Mouse (Mus musculus) embryonic fibroblast, embryonic 13.5 days (primary cell): ENCODE measurements around the gene Nudt12. TPM values are rescaled to one million over a fixed set of nuclear protein-coding genes. Genes with fewer than 3 reads are reported as not detected.

Experiments
- H3K27ac ChIP-seq: 2 replicates; pipeline ENCODE4 v1.5.1; 2012; ENCODE audit warnings: low read length, control low read depth, inconsistent platforms; ENCODE audit not compliant: insufficient read depth
- H3K4me1 ChIP-seq: 2 replicates; pipeline ENCODE4 v1.6.1; 2011; ENCODE audit warnings: low read length; ENCODE audit not compliant: control insufficient read depth, insufficient read depth
- H3K4me3 ChIP-seq: 2 replicates; pipeline ENCODE4 v1.5.1; 2011; ENCODE audit warnings: mild to moderate bottlenecking, control low read depth, low read length; ENCODE audit not compliant: insufficient read depth
- CTCF ChIP-seq: IDR thresholded peaks from 2 replicates; pipeline ENCODE4 v1.5.1; 2011; ENCODE audit warnings: mild to moderate bottlenecking, control low read depth, low read length, moderate library complexity, borderline replicate concordance; ENCODE audit not compliant: insufficient read depth
- POLR2A ChIP-seq: IDR thresholded peaks from 2 replicates; pipeline ENCODE4 v1.6.1; 2011; ENCODE audit warnings: low read depth, mild to moderate bottlenecking, control low read depth, low read length, moderate library complexity
- polyA plus RNA-seq: library from polyadenylated mRNA; stranded (reverse); fragments of >200 nt; gene quantifications from 2 replicates; pipeline ENCODE4 v1.2.4, GENCODE M21; 2011; ENCODE audit warnings: low read depth; ENCODE audit not compliant: missing spikeins, insufficient read length

Nudt12 gene
- 5.7 and 6.2 TPM in 2 replicates for polyA plus RNA-seq

DNA sequence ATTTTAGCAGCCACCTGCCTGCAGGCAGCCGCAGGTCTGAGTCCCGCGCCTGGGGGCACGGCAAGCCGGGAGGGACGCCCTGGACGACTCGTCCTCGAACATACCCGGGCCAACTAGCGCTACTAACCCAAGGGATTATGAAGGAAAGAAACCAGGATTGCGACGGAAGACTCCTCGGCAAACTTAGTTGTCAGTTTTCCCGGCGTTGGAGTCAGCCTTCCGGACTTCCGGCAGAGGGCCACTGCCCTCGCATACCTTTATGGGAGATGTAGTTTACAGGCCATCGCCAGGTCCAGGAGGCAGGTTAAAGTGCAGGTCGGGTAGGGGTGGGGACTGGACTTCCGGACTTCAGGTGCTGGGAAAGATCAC lies at the start of gene Nudt12:
TSS of gene Nudt12 (minus strand) at position 282 of the 369 bp plus-strand sequence.
- TF ChIP-seq POLR2A (peak; percentile 41; the same call in 1 of the 2 replicates), CTCF (no peak)
- peak within 1 kb of the TSS; percentile 75 for H3K4me3 ChIP-seq
- H3K4me1 ChIP-seq: no peaks in the 10 kb centered on the region
- H3K27ac ChIP-seq: no peak within 1 kb of the TSS

DNA sequence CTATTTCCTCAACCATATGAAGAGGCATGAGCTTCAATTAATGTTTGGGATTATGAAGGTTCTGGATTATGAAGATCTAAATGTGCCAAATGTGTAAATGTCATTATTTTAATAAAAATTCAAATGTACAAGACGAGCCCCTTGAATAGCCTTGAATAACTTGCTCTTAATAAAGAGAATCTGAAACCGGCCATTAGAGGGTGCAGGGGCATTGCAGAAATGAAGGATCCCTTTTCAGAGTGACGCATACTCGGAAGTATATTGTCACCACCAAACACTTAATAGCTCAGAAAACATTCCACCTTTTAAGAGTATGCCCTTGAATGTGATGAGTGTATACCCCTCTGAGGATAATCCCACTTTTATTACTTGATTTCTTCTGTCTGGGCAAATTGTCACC lies 40.1 kb upstream of the Nudt12 start:
- TF ChIP-seq POLR2A (no peak), CTCF (no peak)
- no peak overlapping the region for H3K4me3 ChIP-seq
- no peak overlapping the region for H3K27ac ChIP-seq

DNA sequence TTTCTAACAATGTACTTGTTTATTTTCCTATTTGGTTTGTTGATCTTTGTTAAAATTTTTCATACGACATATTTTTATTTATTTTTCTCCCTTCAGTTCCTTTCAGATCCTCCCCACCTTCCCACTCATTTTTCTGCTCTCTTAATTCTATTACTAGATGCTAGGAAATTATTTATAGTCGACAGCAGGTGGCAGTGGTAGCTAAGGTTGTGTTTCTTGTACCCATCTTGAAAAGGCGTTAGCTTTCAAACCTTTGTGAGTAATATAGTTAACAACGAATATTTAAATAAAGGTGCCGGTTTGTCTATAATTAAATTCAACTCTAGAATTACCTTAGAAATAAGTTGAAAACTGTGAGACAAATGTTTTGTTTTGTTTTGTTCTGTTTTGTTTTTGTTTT lies 26.6 kb upstream of the Nudt12 start:
- Histone ChIP-seq H3K27ac (no peak overlapping the region), H3K4me1 (no peaks in the 10 kb centered on the region), H3K4me3 (no peak overlapping the region)
- TF ChIP-seq POLR2A (no peak), CTCF (no peak)

More for the DNA sequence above, 40.1 kb upstream of the Nudt12 start:
- no peaks in the 10 kb centered on the region for H3K4me1 ChIP-seq

DNA sequence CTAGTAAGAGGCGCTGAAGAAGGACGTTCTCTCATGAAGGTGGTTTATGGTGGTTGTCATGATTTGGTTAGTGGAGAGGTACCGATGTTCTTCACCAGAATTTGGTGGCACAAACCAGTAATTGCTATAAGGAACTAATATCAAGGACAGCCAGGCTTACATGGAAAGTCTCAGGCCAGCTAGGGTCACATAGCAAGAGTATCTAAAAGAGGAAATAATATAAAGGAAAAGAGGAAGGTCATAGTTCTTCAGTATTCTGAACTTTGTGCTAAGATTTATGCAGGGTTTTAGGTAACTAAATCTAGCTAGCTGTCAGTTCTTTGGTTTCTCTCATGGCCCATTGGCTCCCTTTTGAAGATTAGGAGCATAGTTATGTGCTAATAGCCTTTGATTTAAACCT lies 20.3 kb upstream of the Nudt12 start:
- Histone ChIP-seq H3K4me3 (no peak overlapping the region), H3K4me1 (no peaks in the 10 kb centered on the region), H3K27ac (no peak overlapping the region)
- no peak for TF ChIP-seq CTCF
- TF ChIP-seq POLR2A: no peak

DNA sequence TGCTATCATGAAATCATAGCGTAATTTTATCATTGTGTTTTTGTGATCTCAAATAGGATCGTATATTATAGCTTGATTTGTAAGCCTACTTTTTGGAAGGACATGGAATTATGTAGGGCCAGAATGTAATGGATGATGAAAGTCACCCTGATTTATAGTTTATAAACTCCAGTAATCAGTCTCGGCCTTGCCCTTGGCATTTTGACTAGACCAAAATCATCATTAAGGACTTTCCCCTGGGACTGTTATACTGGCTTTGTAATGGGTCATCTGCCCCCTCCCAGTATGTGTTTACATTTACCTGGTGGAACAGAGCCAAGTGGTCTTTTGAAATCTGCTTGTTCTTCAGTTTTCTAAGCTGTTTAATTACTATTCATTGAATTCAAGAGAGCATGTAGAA lies 13.2 kb upstream of the Nudt12 start:
- TF ChIP-seq POLR2A: no peak
- TF ChIP-seq CTCF: no peak
- Histone ChIP-seq H3K4me1 (no peaks in the 10 kb centered on the region), H3K4me3 (no peak overlapping the region), H3K27ac (no peak overlapping the region)

DNA sequence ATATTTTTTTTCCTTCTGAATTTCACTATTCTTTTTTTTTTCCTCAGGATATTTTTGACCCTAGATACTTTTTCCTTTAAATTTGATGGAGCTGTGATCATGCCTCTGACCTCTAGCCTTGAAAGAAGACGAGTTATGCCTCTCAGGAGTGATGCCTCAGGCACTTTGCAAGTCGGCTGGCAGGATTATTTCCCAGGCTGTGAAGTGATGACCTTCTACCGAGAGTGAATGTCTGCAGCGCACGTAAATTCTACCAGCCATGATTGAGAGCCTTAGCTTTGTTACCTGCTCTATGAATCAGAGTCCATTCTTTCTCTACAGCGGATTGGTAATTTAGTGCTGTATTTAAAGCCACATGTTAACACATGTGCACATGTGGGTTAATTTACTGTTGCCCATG lies 11.3 kb upstream of the Nudt12 start:
- no peak for TF ChIP-seq POLR2A
- TF ChIP-seq CTCF: no peak
- Histone ChIP-seq H3K4me3 (no peak overlapping the region), H3K27ac (no peak overlapping the region), H3K4me1 (no peaks in the 10 kb centered on the region)

DNA sequence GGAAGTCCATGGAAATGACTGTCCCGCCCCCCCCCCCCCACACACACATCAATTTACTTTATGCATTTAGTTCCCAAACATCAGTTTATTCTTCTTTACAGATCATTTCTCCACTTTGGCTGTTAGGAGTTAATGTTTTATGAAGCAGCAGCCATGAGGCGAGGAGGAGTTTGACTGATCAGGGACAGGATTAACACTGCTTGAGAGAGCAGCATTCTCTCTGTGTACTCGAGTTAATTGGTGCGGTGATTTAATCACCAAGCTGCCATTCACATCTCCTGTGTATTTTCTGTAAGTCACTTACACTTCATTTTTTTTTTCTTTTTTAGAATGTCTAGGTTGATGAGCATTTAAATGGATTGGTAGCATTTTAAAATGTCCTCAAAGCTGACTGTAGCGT lies 10.8 kb upstream of the Nudt12 start:
- H3K27ac ChIP-seq: no peak overlapping the region
- TF ChIP-seq CTCF: no peak
- TF ChIP-seq POLR2A: no peak
- no peak overlapping the region for H3K4me3 ChIP-seq
- H3K4me1 ChIP-seq: no peaks in the 10 kb centered on the region

DNA sequence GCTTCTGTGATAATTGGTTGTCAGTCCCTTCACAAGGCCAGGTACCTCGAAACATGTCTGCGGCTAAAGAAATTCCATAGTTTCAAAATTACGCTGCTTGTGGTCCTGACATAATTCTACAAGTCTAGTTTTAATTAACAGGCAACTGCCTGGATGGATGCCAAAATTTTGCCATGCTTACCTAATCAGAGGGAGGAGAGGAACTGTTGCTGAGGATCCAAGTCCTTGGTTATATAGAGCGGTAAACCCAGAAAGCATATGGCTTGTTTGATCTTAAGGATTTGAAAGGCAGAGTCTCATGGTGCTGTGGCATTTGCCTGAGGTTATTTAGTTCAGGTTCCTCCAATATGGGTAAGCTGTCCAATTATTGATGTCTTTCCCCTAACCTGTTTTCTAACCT lies 5.5 kb upstream of the Nudt12 start:
- H3K4me3 ChIP-seq: no peak overlapping the region
- no peak overlapping the region for H3K27ac ChIP-seq
- no peak for TF ChIP-seq CTCF
- TF ChIP-seq POLR2A: no peak
- H3K4me1 ChIP-seq: no peaks in the 10 kb centered on the region

DNA sequence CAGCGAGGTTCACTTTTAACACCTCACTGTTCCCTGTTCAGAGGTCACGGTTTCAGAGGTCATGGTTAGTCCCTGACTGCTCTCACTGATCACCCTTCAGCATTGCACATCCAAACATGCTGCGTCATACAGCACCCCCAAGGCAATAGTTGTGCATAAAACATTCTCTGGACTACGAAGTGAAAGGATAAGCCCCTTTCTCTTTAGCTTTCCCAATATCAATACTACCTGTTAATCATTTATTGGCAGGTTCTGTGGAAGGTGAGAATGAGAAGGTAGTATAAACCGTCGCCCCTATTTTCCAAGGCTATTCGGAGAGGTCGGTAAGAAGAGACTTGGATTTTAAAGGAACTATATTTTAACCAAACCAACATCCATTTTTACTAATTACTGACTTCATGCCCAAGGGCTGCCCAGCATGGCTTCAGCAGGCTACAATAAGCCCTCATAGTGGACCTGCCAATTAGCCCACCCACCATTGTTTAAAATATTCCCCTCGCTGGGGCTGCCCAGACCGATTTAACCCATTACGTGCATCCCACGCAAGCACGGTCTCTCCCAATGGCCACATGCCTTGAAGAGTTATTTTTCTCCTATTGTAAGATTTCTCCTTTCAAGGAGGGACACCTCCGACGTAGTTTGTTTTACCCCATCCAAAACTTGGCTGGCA lies 616 bp downstream of the Nudt12 start:
- H3K4me1 ChIP-seq: no peaks in the 10 kb centered on the region
- peak overlapping the region; percentile 75 for H3K4me3 ChIP-seq
- no peak overlapping the region for H3K27ac ChIP-seq
- no peak for TF ChIP-seq CTCF
- TF ChIP-seq POLR2A: no peak

DNA sequence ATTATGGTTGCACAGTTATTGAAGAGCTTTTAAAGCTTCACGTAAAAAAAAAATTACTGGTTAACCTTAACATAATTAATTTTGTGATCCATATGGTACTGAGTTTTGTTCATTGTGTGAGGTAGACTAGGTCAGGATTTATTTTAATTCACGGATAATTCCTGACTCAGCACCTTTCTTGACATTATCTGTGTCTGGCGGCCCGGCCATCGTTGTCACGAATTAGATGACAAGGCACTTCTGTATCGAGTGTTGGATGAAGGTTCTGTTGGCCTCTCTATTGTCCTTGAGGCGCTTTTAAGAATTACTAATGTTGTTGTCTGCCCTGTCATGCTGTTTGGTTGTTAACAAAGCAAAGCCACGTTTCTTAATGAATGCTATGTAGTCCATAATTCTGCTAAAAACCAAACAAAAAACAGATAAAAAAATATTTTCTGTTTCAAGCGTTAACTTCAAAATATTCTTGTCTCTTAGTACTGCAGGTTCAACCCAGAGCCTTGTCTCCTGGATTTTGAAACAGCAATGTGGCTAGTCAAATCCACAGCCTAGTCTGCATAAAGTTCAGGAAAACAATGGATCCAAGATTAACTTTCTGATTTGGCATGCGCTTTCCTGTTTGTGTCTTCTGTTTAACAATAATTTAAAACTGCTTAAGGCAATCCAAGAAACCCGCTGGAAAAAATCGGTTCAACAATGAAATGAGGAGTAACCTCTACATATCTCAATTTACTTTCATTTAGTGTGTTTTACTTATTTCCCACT lies 1.4 kb downstream of the Nudt12 start:
- no peak for TF ChIP-seq CTCF
- no peak overlapping the region for H3K27ac ChIP-seq
- H3K4me1 ChIP-seq: no peaks in the 10 kb centered on the region
- H3K4me3 ChIP-seq: no peak overlapping the region
